Mouse (Mus musculus): ENCODE measurements at regions not wholly inside any gene's neighbourhood (a gene's known extent, or its start where the extent isn't known, plus 50 kb on each side); places are given as distances from the start of the nearest gene placed in this dataset.

GRCm38 (mm10) chr13:110882661-110883172 is 372.1 kb upstream of the Actbl2 start:
- Histone ChIP-seq H3K9me3 (replicated peaks; ENCODE audit: insufficient read depth, low read length) (no peaks in the 10 kb centered on the region), H3K36me3 (ENCODE audit: control insufficient read depth in 1 of 2, insufficient read depth in 2 of 2, low read length in 2 of 2) (no peaks in the 10 kb centered on the region), H3K27me3 (ENCODE audit: control insufficient read depth in 1 of 2, insufficient read depth in 2 of 2, low read length in 2 of 2) (no peaks in the 10 kb centered on the region), H3K4me3 (ENCODE audit: control insufficient read depth in 1 of 2, insufficient read depth in 1 of 2, low read depth in 2 of 2, low read length in 2 of 2) (no peak overlapping the region), H3K4me1 (ENCODE audit: control insufficient read depth in 1 of 2, insufficient read depth in 2 of 2, low read length in 2 of 2) (no peaks in the 10 kb centered on the region), H3K79me2 (ENCODE audit: control insufficient read depth, insufficient read depth, low read length, poor library complexity) (no peaks in the 10 kb centered on the region), H3K27ac (ENCODE audit: control insufficient read depth, low read depth, low read length) (no peak overlapping the region), H3K9ac (ENCODE audit: control insufficient read depth, low read depth, low read length, poor library complexity, severe bottlenecking) (no peak overlapping the region)
- DNase-seq (ENCODE audit: low read depth, low spot score) = no peak
- TF ChIP-seq MAX (IDR thresholded peaks at IDR 0.05; ENCODE audit: low read length) (no peak), NRF1 (IDR thresholded peaks at IDR 0.05; ENCODE audit: insufficient read depth, low read depth, low read length, poor library complexity, severe bottlenecking) (no peak), MAZ (IDR thresholded peaks at IDR 0.05; ENCODE audit: low read depth, low read length) (no peak), TCF12 (IDR thresholded peaks at IDR 0.05; ENCODE audit: low read depth, low read length) (no peak), MXI1 (IDR thresholded peaks at IDR 0.05; ENCODE audit: low read depth, low read length) (no peak), ZC3H11A (IDR thresholded peaks at IDR 0.05; ENCODE audit: low read depth, low read length) (no peak), USF2 (IDR thresholded peaks at IDR 0.05; ENCODE audit: borderline replicate concordance in 1 of 2, insufficient read depth in 1 of 2, low read depth in 1 of 2, low read length in 2 of 2) (no peak), TAL1 (IDR thresholded peaks at IDR 0.05; ENCODE audit: low read length) (no peak), CHD2 (IDR thresholded peaks at IDR 0.05; ENCODE audit: low read length) (no peak), E2F4 (IDR thresholded peaks at IDR 0.05; ENCODE audit: borderline replicate concordance, low read depth, low read length) (no peak), USF1 (IDR thresholded peaks at IDR 0.05; ENCODE audit: low read depth, low read length) (no peak), MYC (IDR thresholded peaks at IDR 0.05; ENCODE audit: low read depth, low read length) (no peak), ZMIZ1 (IDR thresholded peaks at IDR 0.05; ENCODE audit: low read depth, low read length) (no peak), TBP (IDR thresholded peaks at IDR 0.05; ENCODE audit: low read depth, low read length) (no peak), ETS1 (IDR thresholded peaks at IDR 0.05; ENCODE audit: low read depth, low read length) (no peak), SIN3A (IDR thresholded peaks at IDR 0.05; ENCODE audit: low read length) (no peak), EP300 (IDR thresholded peaks at IDR 0.05; ENCODE audit: low read depth in 1 of 2, low read length in 2 of 2) (no peak), CTCF (IDR thresholded peaks at IDR 0.05 in 2 of 3, conservative IDR thresholded peaks at IDR 0.05 in 1 of 3; ENCODE audit: control insufficient read depth in 1 of 3, insufficient read depth in 1 of 3, low read depth in 2 of 3, low read length in 3 of 3, poor library complexity in 1 of 3, severe bottlenecking in 1 of 3) (no peak), POLR2AphosphoS5 (IDR thresholded peaks at IDR 0.05; ENCODE audit: borderline replicate concordance, low read depth, low read length) (no peak), GABPA (IDR thresholded peaks at IDR 0.05; ENCODE audit: low read depth, low read length) (no peak)

- Histone ChIP-seq H3K4me3 (ENCODE audit: control insufficient read depth in 1 of 2, insufficient read depth in 1 of 2, low read depth in 2 of 2, low read length in 2 of 2) (no peak overlapping the region), H3K9ac (ENCODE audit: control insufficient read depth, low read depth, low read length, poor library complexity, severe bottlenecking) (no peak overlapping the region), H3K27ac (ENCODE audit: control insufficient read depth, low read depth, low read length) (no peak overlapping the region), H3K4me1 (ENCODE audit: control insufficient read depth in 1 of 2, insufficient read depth in 2 of 2, low read length in 2 of 2) (no peaks in the 10 kb centered on the region), H3K27me3 (ENCODE audit: control insufficient read depth in 1 of 2, insufficient read depth in 2 of 2, low read length in 2 of 2) (no peaks in the 10 kb centered on the region), H3K9me3 (replicated peaks; ENCODE audit: insufficient read depth, low read length) (no peaks in the 10 kb centered on the region), H3K36me3 (ENCODE audit: control insufficient read depth in 1 of 2, insufficient read depth in 2 of 2, low read length in 2 of 2) (no peaks in the 10 kb centered on the region), H3K79me2 (ENCODE audit: control insufficient read depth, insufficient read depth, low read length, poor library complexity) (no peaks in the 10 kb centered on the region)
- no peak for TF ChIP-seq TAL1 (IDR thresholded peaks at IDR 0.05; ENCODE audit: low read length)
- TF ChIP-seq ELF1 (IDR thresholded peaks at IDR 0.05; ENCODE audit: low read depth, low read length) = no peak
- TF ChIP-seq BHLHE40 (IDR thresholded peaks at IDR 0.05; ENCODE audit: borderline replicate concordance, low read depth, low read length) = no peak
- TF ChIP-seq POLR2A (IDR thresholded peaks at IDR 0.05; ENCODE audit: control insufficient read depth in 1 of 2, insufficient read depth in 1 of 2, low read depth in 1 of 2, low read length in 2 of 2, poor library complexity in 1 of 2) = no peak
- no peak for TF ChIP-seq TCF12 (IDR thresholded peaks at IDR 0.05; ENCODE audit: low read depth, low read length)
- TF ChIP-seq KAT2A (conservative IDR thresholded peaks at IDR 0.05; ENCODE audit: low read depth, low read length) = no peak
- TF ChIP-seq ZNF384 (IDR thresholded peaks at IDR 0.05; ENCODE audit: low read depth, low read length) = no peak
- no peak for DNase-seq (ENCODE audit: low read depth, low spot score)
Measured at GRCm38 (mm10) chr13:110893909-110894308, 360.9 kb upstream of the Actbl2 start.
